13 mouse cellular contexts compared by ENCODE assay signal in the genomic region with DNA sequence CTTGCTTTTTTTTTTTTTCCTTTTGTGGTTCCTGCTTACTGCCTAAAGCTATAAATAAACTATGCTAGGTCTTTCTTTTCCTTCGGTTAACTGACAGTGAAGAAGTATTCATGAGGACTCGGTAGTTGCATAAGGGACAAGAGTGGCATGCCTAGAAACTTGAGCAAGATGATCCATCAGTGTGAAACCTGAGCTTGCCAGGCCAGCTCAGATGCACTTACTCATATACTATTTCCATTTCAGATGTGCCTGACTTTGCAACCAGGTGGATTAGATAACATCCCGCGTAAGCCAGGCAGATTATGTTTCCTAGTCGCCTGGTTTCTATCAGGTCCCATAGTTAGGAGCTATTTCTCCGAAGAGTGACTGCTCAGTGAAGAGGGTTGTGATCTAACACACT. TPM values are rescaled to one million over a fixed set of nuclear protein-coding genes. Genes with fewer than 3 reads are reported as not detected.
DNase-seq lines count a peak whose midpoint lies in the region; ATAC-seq and TF ChIP-seq lines count a peak whose summit lies in the region.
"Had no signal": no experiment of that assay in that cellular context is flagged by ENCODE, and none has a peak within 500 bp of the region (broad histone marks: within the 10 kb centered on the region; RNA-seq: fewer than 3 reads in every experiment).

No protein-coding gene starts in this region.

- H3K4me1 ChIP-seq in kidney, postnatal 0 days (replicated peaks; ENCODE audit: insufficient read depth, low read length): 0 out of 2 replicates have a peak, but pooled peaks cover 3% of the 10 kb centered on the region
- no peaks in the 10 kb centered on the region for H3K4me1 ChIP-seq in CH12.LX (ENCODE audit: control insufficient read depth in 1 of 2, insufficient read depth in 2 of 2)
- H3K4me1 ChIP-seq in hindbrain, postnatal 0 days (ENCODE audit: insufficient read depth, low read length): no peaks in the 10 kb centered on the region
- H3K4me1 ChIP-seq: hindbrain, embryonic 13.5 days had no signal

- H3K9ac ChIP-seq in kidney, postnatal 0 days (ENCODE audit: low read depth, low read length): no peak overlapping the region
- no peak overlapping the region for H3K9ac ChIP-seq in CH12.LX (ENCODE audit: insufficient read depth, low read depth)
- H3K9ac ChIP-seq in hindbrain, postnatal 0 days (replicated peaks; ENCODE audit: low read length): no peak overlapping the region
- H3K9ac ChIP-seq: hindbrain, embryonic 13.5 days had no signal

- H3K79me2 ChIP-seq in CH12.LX (replicated peaks; ENCODE audit: control insufficient read depth, extremely low read depth, insufficient read depth, poor library complexity, severe bottlenecking): no peaks in the 10 kb centered on the region

- no peak overlapping the region for H3K27ac ChIP-seq in kidney, postnatal 0 days
- no peak overlapping the region for H3K27ac ChIP-seq in CH12.LX (ENCODE audit: insufficient read depth, low read depth)
- H3K27ac ChIP-seq in hindbrain, postnatal 0 days: no peak overlapping the region
- H3K27ac ChIP-seq: hindbrain, embryonic 13.5 days had no signal

- dilution Hi-C loops in CH12.LX (cut with MboI; ENCODE audit: extremely low pct_ligation_motif_present, extremely low pct_unique_long_range_greater_than_20kb, low sequenced_read_pairs): no loop called here

- TF ChIP-seq POLR2A in CH12.LX (IDR thresholded peaks at IDR 0.05; ENCODE audit: low read depth, low read length): no peak

- 33% methylated on average over 6 of the region's 6 CpGs for WGBS in kidney, postnatal 0 days
- 90% methylated on average over 6 of the region's 6 CpGs for WGBS in hindbrain, postnatal 0 days

- H3K27me3 ChIP-seq in kidney, postnatal 0 days (ENCODE audit: insufficient read depth, low read length): no peaks in the 10 kb centered on the region
- H3K27me3 ChIP-seq in CH12.LX (replicated peaks): no peaks in the 10 kb centered on the region
- H3K27me3 ChIP-seq in hindbrain, postnatal 0 days (ENCODE audit: insufficient read depth, low read length): no peaks in the 10 kb centered on the region
- H3K27me3 ChIP-seq: hindbrain, embryonic 13.5 days had no signal

- no peaks in the 10 kb centered on the region for H3K36me3 ChIP-seq in kidney, postnatal 0 days (ENCODE audit: insufficient read depth, low read length)
- H3K36me3 ChIP-seq in CH12.LX (replicated peaks in 1 of 2; ENCODE audit: control insufficient read depth in 1 of 2, insufficient read depth in 1 of 2, low read length in 1 of 2): no peaks in the 10 kb centered on the region
- no peaks in the 10 kb centered on the region for H3K36me3 ChIP-seq in hindbrain, postnatal 0 days (ENCODE audit: insufficient read depth, low read length)
- H3K36me3 ChIP-seq: hindbrain, embryonic 13.5 days had no signal

- H3K4me3 ChIP-seq in kidney, postnatal 0 days (replicated peaks; ENCODE audit: low read depth, low read length): no peak overlapping the region
- H3K4me3 ChIP-seq in CH12.LX (replicated peaks in 1 of 3; ENCODE audit: low read depth in 2 of 3, low read length in 2 of 3, poor library complexity in 1 of 3): no peak overlapping the region
- no peak overlapping the region for H3K4me3 ChIP-seq in hindbrain, postnatal 0 days (ENCODE audit: low read length)
- H3K4me3 ChIP-seq: hindbrain, embryonic 13.5 days had no signal

- peak; percentile 80 for DNase-seq in gastrocnemius, adult 18-20 months (ENCODE audit: low spot score)
- no peak for DNase-seq in gastrocnemius, postnatal 4 days (ENCODE audit: low spot score in 2 of 2)
- DNase-seq in kidney, postnatal 0 days (ENCODE audit: low spot score): peak; percentile 40
- DNase-seq in kidney, adult 9 months: no peak
- DNase-seq in CH12.LX (ENCODE audit: extremely low read depth): no peak
- no peak for DNase-seq in cerebellum, adult 8-10 months
- DNase-seq in hindbrain, postnatal 0 days (ENCODE audit: low spot score): no peak
- DNase-seq: B cell, adult 2 months; cerebellum, postnatal 14 days; kidney, adult 2 months; thymus, adult 2 months had no signal

- TF ChIP-seq CTCF in kidney, postnatal 0 days (IDR thresholded peaks at IDR 0.05; ENCODE audit: low read depth): no peak
- no peak for TF ChIP-seq CTCF in CH12.LX (conservative IDR thresholded peaks at IDR 0.05 in 1 of 2, IDR thresholded peaks at IDR 0.05 in 1 of 2; ENCODE audit: low read depth in 2 of 2, low read length in 2 of 2)
- no peak for TF ChIP-seq CTCF in hindbrain, postnatal 0 days (IDR thresholded peaks at IDR 0.05; ENCODE audit: low read depth)

- in situ Hi-C loops in CH12.LX (cut with MboI; ENCODE audit: low pct_ligation_motif_present, low pct_unique_long_range_greater_than_20kb, low sequenced_read_pairs): no loop called here

- no peak for TF ChIP-seq EP300 in CH12.LX (IDR thresholded peaks at IDR 0.05; ENCODE audit: low read length)

- H3K4me2 ChIP-seq in kidney, postnatal 0 days (ENCODE audit: low read length): no peak overlapping the region
- no peak overlapping the region for H3K4me2 ChIP-seq in CH12.LX (ENCODE audit: insufficient read depth, low read depth, poor library complexity, severe bottlenecking)
- no peak overlapping the region for H3K4me2 ChIP-seq in hindbrain, postnatal 0 days (ENCODE audit: low read depth, low read length)
- H3K4me2 ChIP-seq: hindbrain, embryonic 13.5 days had no signal

- TF ChIP-seq RAD21 in CH12.LX (IDR thresholded peaks at IDR 0.05; ENCODE audit: low read depth, low read length): no peak

- no peaks in the 10 kb centered on the region for H3K9me3 ChIP-seq in kidney, postnatal 0 days (replicated peaks; ENCODE audit: low read length)
- peaks cover 3% of the 10 kb centered on the region for H3K9me3 ChIP-seq in CH12.LX (replicated peaks; ENCODE audit: low read length)
- H3K9me3 ChIP-seq in hindbrain, postnatal 0 days (ENCODE audit: low read length): no peaks in the 10 kb centered on the region
- H3K9me3 ChIP-seq: hindbrain, embryonic 13.5 days had no signal

- no peak for ATAC-seq in kidney, postnatal 0 days (replicated peaks; ENCODE audit: low FRiP score, low read depth)
- ATAC-seq in hematopoietic stem cell, adult 5-6 weeks (replicated peaks in 1 of 2; ENCODE audit: insufficient read depth in 1 of 2, low FRiP score in 2 of 2, low TSS enrichment in 1 of 2, low read depth in 1 of 2, poor library complexity in 2 of 2, severe bottlenecking in 2 of 2): peak; percentile 19 to 24; a peak in 2 of 4 replicates
- ATAC-seq in hindbrain, postnatal 0 days: no peak

TF ChIP-seq in CH12.LX, 34 proteins besides CTCF, POLR2A, EP300 and RAD21:
- TF ChIP-seq ZNF384 (IDR thresholded peaks at IDR 0.05; ENCODE audit: low read depth, low read length) (0 out of 2 replicates have a peak, but pooled peaks have one; percentile 11), ZC3H11A (IDR thresholded peaks at IDR 0.05; ENCODE audit: low read depth, low read length) (no peak), TBP (conservative IDR thresholded peaks at IDR 0.05; ENCODE audit: low read depth, low read length) (no peak)

RNA-seq across cellular contexts. Expression of a gene that starts 41.9 kb away (rescaled TPM):
- 10 to 100 TPM; 30.7 to 44.0 TPM for total RNA-seq in gastrocnemius, adult 18-20 months (2021)
- total RNA-seq in gastrocnemius, postnatal 4 days (2021): 10 to 100 TPM; 35.9 to 43.5 TPM
- polyA plus RNA-seq in kidney, postnatal 0 days (2015; fragmentation: Nextera tagmentation; extraction: Ambion mirVana): 4.3 and 4.7 TPM in 2 replicates
- total RNA-seq in CH12.LX (2012; rRNA removed) (4.3 and 5.7 TPM in 2 replicates), CH12.LX (2014; rRNA removed) (4.2 and 4.3 TPM in 2 replicates)
- 4.4 and 5.0 TPM in 2 replicates for polyA plus RNA-seq in CH12.LX (2012; ENCODE audit: insufficient read length, low read depth)
- total RNA-seq in hematopoietic stem cell, adult 5-6 weeks (2017): 28.1 and 33.0 TPM in 2 replicates
- total RNA-seq in hindbrain, postnatal 0 days (2014; rRNA removed): 15.4 and 16.2 TPM in 2 replicates
- polyA plus RNA-seq in hindbrain, postnatal 0 days (2015; fragmentation: Nextera tagmentation; extraction: Ambion mirVana): 7.2 and 8.2 TPM in 2 replicates

Comparison
In these comparisons a context has a peak if more than half of its experiments do, and no peak if none do; other contexts are left out.
1. DNase-seq: peak in gastrocnemius, adult 18-20 months (single experiment) and kidney, postnatal 0 days (single experiment); none in gastrocnemius, postnatal 4 days (0 of 2), kidney, adult 9 months (single experiment), CH12.LX (single experiment), cerebellum, adult 8-10 months (single experiment) and hindbrain, postnatal 0 days (single experiment).
2. ATAC-seq: peak in hematopoietic stem cell, adult 5-6 weeks (2 of 2); none in kidney, postnatal 0 days (single experiment) and hindbrain, postnatal 0 days (single experiment).